Mouse (Mus musculus) left cerebral cortex, postnatal 36 days (tissue): ENCODE measurements around the gene Fblim1. TPM values are rescaled to one million over a fixed set of nuclear protein-coding genes. Genes with fewer than 3 reads are reported as not detected.
"Not testable (repeated sequence)": the region's sequence is repeated elsewhere in the genome, so short reads cannot be mapped to it uniquely, and the experiment has no call there.

Experiments
- DNase-seq, 2 experiments: peaks; one replicate each; pipeline ENCODE4 v3.0.0; 2021 to 2022; ENCODE audit warnings: low spot score in 2 of 2, mixed read lengths in 1 of 2
- intact Hi-C: fragments of 180-260 bp; cut with DNase I; formaldehyde crosslinking; loops from one replicate; pipeline ENCODE4 v1.15.1; 2025
- total RNA-seq, 2 experiments: library from RNA; stranded (reverse); gene quantifications; 2 replicates each; pipeline ENCODE4 v1.2.3; 2021

The Fblim1 gene
- total RNA-seq, 2 experiments from 2014 or later = 0.68 to 1.2 TPM

- DNase-seq = no peak
- intact Hi-C loops = no loop called here
These were observed 33.1 kb downstream of the Fblim1 start for GRCm38 (mm10) chr4:141572668-141573358.

DNA sequence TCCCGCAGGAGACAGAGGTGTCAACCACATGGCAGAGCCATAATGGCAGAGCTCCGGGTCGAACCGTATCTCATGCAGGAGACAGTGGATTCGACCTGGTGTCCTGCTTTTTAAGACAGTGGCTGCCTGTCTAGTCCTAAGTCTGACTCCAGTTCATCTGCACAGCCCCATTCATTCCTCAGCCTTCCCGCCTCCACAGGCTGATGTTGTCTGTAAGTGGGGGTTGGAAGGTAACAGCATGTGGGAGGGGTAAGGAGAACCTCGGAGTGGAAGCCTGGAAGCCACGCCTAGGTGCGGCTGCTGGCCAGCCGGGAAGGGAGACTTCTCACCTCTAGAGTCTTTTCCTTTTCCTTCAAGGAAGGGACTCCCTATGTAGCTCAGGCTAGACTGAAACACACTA, 34.0 kb downstream of the Fblim1 start:
- no peak for DNase-seq
- intact Hi-C loops = no loop called here

- intact Hi-C loops = no loop called here
- DNase-seq = no peak
These were observed 34.6 kb downstream of the Fblim1 start for GRCm38 (mm10) chr4:141571337-141571739.

- DNase-seq = no peak
- intact Hi-C loops = no loop called here
These were observed 35.1 kb downstream of the Fblim1 start for GRCm38 (mm10) chr4:141570821-141571220.

DNA sequence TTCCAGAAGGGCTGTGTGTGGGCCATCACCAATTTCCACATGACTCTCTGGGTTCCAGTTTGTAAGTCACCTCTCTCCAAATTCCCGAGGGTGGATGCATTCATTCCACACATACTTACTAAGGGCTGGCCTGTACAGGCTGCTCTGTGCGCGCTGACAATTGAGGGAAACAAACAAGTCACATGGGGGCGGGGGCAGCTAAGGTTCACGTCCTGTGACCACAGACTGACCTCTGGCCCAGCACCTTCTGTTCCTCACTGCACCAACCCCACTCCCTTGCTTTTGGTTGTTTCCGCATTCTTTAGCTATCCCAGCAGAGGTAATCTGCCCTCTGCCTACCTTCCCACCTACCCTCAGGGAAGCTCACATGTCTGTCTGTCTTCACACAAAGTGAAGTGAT, 35.9 kb downstream of the Fblim1 start:
- intact Hi-C loops = no loop called here
- no peak for DNase-seq

DNA sequence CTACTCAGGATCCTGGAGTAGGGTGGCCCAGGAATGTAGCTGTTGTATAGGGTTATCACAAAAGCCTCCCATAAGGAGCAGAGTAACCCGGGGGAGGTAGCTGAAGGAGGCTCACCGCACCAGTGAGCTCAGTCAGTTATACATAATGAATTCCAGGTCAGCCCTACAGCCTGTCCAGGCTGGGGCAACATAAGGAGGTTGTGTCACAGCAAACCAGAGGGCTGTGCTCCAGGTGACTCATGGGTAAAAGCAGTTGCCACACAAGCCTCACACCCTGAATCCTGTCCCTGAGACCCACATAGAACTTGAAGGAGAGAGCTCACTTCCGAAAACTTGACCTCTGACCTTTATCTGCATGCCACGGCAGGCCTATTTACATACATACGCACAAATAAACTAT, 36.9 kb downstream of the Fblim1 start:
- intact Hi-C loops = no loop called here
- DNase-seq = no peak

GRCm38 (mm10) chr4:141567174-141567573, 38.7 kb downstream of the Fblim1 start:
- intact Hi-C loops, DNase-seq: not testable (repeated sequence)

DNA sequence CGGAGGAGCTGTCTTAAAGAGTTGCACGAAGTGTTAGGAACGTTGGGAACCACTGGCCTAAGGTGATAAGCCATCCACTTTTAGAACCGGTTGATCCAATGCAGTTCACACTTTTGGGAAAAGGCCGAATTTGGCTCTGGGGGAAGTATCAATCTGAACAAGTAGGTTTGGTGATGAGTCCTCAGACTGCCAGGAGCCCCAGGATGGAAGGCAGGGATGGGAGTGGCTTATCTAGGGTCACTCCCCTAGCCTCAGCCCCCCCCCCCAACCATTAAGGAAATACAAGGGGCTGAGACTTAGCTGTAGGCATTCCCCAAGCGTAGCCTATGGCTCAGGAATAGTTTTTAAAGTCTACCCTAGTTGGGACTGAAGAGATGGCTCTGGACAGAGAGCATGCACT, 39.7 kb downstream of the Fblim1 start:
- no peak for DNase-seq
- intact Hi-C loops = no loop called here

GRCm38 (mm10) chr4:141565325-141565724, 40.6 kb downstream of the Fblim1 start:
- intact Hi-C loops = no loop called here

DNA sequence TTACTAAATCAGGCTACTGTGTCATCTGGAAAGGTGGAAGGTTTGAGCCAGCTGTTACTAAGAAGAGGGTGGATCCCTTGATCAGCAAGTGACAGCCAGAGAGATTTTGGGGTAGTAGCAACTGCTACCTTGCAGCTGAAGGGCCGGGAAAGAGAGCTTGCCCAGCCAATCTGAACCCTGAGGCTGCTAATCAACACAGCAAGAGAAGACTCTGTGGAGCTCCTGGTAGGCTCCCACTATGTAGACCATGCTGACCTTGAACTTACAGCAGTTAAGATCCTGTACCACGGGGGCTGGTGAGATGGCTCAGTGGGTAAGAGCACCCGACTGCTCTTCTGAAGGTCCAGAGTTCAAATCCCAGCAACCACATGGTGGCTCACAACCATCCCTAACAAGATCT, 41.2 kb downstream of the Fblim1 start:
- intact Hi-C loops = no loop called here
- DNase-seq = no peak

More at GRCm38 (mm10) chr4:141565325-141565724, 40.6 kb downstream of the Fblim1 start:
- no peak for DNase-seq

DNA sequence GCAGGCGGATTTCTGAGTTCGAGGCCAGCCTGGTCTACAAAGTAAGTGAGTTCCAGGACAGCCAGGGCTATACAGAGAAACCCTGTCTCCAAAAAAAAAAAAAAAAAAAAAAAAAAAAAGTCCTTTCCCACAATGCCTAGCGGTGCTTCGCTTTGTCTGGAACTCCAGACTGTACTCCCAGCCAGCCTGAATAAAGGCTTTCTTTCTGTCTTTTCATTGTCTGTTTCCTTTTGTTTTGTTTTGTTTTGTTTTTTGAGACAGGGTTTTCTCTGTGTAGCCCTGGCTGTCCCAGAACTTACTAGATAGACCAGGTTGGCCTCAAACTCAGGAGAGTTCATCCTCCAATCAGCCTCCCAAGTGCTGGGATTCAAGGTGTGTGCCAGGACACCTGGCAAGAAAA, 41.7 kb downstream of the Fblim1 start:
- no peak for DNase-seq
- intact Hi-C loops = no loop called here

DNA sequence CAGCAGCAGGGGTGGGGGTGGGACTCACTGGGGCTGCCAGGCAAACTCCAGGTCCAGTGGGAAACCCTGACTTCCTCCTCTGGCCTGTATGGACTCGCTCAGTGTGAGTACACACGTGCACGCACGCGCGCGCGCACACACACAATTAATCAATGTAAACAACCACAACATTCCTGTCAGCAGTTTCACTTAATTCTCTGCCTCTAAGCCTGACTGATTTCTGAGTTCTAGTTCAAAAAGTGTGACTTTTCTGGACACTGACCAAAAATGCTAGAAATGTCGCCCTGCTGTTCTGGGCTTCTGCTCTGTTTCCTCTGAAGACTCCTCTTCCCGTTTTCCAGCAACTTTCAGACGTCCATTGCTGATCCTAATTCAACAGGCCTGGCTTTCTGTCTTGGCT, 43.6 kb downstream of the Fblim1 start:
- intact Hi-C loops = no loop called here

DNA sequence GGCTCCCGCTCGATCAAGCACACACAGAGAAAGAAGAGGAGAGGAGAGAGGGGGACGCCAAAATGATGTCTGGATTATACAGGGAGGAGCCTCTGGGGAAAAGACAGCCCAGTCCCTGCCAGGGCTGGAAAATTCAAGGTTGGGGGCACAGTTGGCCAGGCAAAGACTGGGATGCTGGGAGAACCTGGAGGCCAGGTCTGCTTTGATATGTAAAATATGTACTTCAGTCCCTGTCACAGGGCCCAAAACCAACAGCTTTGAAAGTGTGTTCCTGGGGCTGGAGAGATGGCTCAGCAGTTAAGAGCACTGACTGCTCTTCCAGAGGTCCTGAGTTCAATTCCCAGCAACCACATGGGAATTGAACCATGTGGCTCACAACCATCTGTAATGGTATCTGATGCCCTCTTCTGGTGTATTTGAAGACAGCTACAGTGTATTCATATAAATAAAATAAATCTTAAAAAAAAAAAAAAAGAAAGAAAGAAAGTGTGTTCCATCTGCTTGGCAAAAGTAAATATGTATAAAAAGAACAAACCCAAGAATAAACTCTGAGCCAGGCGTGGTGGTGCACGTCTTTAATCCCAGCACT, 44.5 kb downstream of the Fblim1 start:
- intact Hi-C loops = loop anchor here (2.0 kb wide), 1 partner anchor 131 kb away; no protein-coding TSS in a partner anchor
- DNase-seq = not testable (repeated sequence)

More for the DNA sequence above, 43.6 kb downstream of the Fblim1 start:
- no peak for DNase-seq

GRCm38 (mm10) chr4:141559898-141560263, 46.0 kb downstream of the Fblim1 start:
- DNase-seq = peak in 1 of 2 experiments; percentile 70
- intact Hi-C loops = loop anchor here (2.0 kb wide), 1 partner anchor 129 kb away; no protein-coding TSS in a partner anchor

- intact Hi-C loops = no loop called here
- peak; percentile 68 for DNase-seq
These were observed 46.6 kb downstream of the Fblim1 start for GRCm38 (mm10) chr4:141559131-141559897.

- intact Hi-C loops = no loop called here
- DNase-seq = peak in 1 of 2 experiments; percentile 22
These were observed 47.2 kb downstream of the Fblim1 start for GRCm38 (mm10) chr4:141558658-141559057.

GRCm38 (mm10) chr4:141556163-141556562, 49.7 kb downstream of the Fblim1 start:
- intact Hi-C loops, DNase-seq: not testable (repeated sequence)

DNA sequence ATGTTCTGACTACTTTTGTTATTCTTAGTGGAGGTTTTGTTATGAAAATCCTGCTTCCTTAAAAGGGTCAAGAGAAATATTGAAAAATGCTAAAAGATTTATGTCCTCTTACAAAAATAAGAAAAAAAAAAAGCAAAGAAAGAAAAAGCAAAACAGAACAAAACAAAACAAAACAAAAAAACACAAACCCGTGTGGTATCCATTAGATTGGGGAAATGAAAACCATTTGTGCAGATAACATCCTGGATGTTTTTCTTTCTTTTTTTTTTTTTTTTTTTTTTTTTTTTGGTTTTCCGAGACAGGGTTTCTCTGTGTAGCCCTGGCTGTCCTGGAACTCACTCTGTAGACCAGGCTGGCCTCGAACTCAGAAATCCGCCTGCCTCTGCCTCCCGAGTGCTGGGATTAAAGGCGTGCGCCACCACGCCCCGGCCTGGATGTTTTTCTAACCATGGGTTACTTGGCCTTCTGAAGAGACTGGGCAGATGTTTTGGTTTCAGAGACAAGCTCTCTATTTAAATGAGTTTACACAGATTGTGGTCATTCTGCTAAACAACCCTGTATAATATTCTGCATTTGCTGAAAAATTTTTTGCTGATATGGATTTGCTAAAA, 51.5 kb downstream of the Fblim1 start:
- intact Hi-C loops, DNase-seq: not testable (repeated sequence)

- no peak for DNase-seq
- intact Hi-C loops = no loop called here
These were observed 53.4 kb downstream of the Fblim1 start for GRCm38 (mm10) chr4:141552484-141552883.

DNA sequence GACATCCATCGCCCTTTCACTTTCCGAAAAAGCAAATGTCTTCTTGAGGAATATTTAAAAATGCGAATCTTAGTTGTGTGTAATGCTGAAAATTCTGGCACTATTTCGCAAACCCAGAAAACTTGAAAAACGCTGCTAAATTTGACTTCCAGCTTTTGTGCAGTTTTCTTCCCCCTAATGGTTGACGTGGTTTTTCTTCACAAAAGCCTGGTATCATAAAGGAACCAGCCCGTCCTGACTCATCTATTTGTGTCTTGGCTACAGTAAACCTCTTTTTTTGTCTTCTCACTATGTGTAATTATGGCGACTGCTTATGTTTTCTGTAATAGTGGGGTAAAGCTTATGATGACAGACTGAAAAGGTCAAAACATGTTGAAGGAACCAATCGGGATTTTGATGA, 58.6 kb downstream of the Fblim1 start:
- intact Hi-C loops = no loop called here

More for the DNA sequence above, 58.6 kb downstream of the Fblim1 start:
- no peak for DNase-seq
